Comparison of ENCODE assay signal across 30 mouse cellular contexts in genomic region chr8:72712569-72712968, GRCm38 (mm10). TPM values are rescaled to one million over a fixed set of nuclear protein-coding genes. Genes with fewer than 3 reads are reported as not detected.
A peak's percentile ranks its signal among the peaks of the same experiment; 100 is the strongest.
DNase-seq lines count a peak whose midpoint lies in the region; ATAC-seq and TF ChIP-seq lines count a peak whose summit lies in the region.
"Had no signal": no experiment of that assay in that cellular context is flagged by ENCODE, and none has a peak within 500 bp of the region (broad histone marks: within the 10 kb centered on the region; RNA-seq: fewer than 3 reads in every experiment).

No protein-coding gene starts in this region.

- DNase-seq in lung, postnatal 36 days: peak; percentile 15
- DNase-seq in lung, postnatal 10 days: no peak
- DNase-seq in Patski (ENCODE audit: low read depth, low spot score): no peak
- peak; percentile 14 for DNase-seq in retina, postnatal 1 day
- DNase-seq in spleen, postnatal 14 days (ENCODE audit: low spot score in 2 of 2): no peak
- DNase-seq: adrenal gland, postnatal 25 days; cerebellum, adult 11-12 months; cerebellum, adult 9-11 months; gastrocnemius, postnatal 25 days; heart, adult 2 months; heart, postnatal 4 days; kidney, adult 18-20 months; kidney, postnatal 36 days; lung, postnatal 4 days; right cerebral cortex, postnatal 25 days; thymus, adult 18-20 months; thymus, postnatal 25 days had no signal

- H3K9ac ChIP-seq in kidney, embryonic 16.5 days (replicated peaks; ENCODE audit: low read length): no peak overlapping the region
- H3K9ac ChIP-seq: forebrain, embryonic 13.5 days; heart, embryonic 12.5 days; hindbrain, embryonic 15.5 days; kidney, embryonic 15.5 days; limb, embryonic 13.5 days; lung, embryonic 15.5 days; midbrain, embryonic 15.5 days; neural tube, embryonic 13.5 days had no signal

- H3K9me3 ChIP-seq in kidney, embryonic 16.5 days (ENCODE audit: low read length): no peaks in the 10 kb centered on the region
- H3K9me3 ChIP-seq: forebrain, embryonic 13.5 days; heart, embryonic 12.5 days; hindbrain, embryonic 15.5 days; kidney, embryonic 15.5 days; limb, embryonic 13.5 days; lung, embryonic 15.5 days; midbrain, embryonic 15.5 days; neural tube, embryonic 13.5 days had no signal

- H3K27me3 ChIP-seq in Patski: peaks cover 8% of the 10 kb centered on the region
- no peaks in the 10 kb centered on the region for H3K27me3 ChIP-seq in kidney, embryonic 16.5 days (ENCODE audit: insufficient read depth, low read length)
- H3K27me3 ChIP-seq: forebrain, embryonic 13.5 days; hindbrain, embryonic 15.5 days; kidney, embryonic 15.5 days; limb, embryonic 13.5 days; lung, embryonic 15.5 days; midbrain, embryonic 15.5 days; neural tube, embryonic 13.5 days had no signal

- POLR2A ChIA-PET in Patski (lab: Charles Lee): no interaction called here

- ATAC-seq in Patski: peak; percentile 35
- ATAC-seq in megakaryocyte, adult 5-6 weeks (ENCODE audit: poor library complexity, severe bottlenecking): peak; percentile 76
- ATAC-seq in kidney, embryonic 16.5 days (ENCODE audit: low FRiP score, low TSS enrichment): no peak
- ATAC-seq: forebrain, embryonic 13.5 days; inflammation-experienced regulatory T-cells, adult 6 months; midbrain, embryonic 15.5 days had no signal

- no peak overlapping the region for H3K27ac ChIP-seq in kidney, embryonic 16.5 days (ENCODE audit: low read length)
- H3K27ac ChIP-seq: forebrain, embryonic 13.5 days; heart, adult 2 months; hindbrain, embryonic 15.5 days; kidney, embryonic 15.5 days; limb, embryonic 13.5 days; lung, embryonic 15.5 days; midbrain, embryonic 15.5 days; neural tube, embryonic 13.5 days; stomach, postnatal 0 days had no signal

- CTCF ChIA-PET in Patski (lab: Charles Lee): no interaction called here

- WGBS in kidney, embryonic 16.5 days: 58% methylated on average over 6 of the region's 6 CpGs

- in situ Hi-C loops in Patski (cut with MboI; ENCODE audit: low pct_unique_long_range_greater_than_20kb): no loop called here

- H3K36me3 ChIP-seq in kidney, embryonic 16.5 days (ENCODE audit: insufficient read depth, low read length): no peaks in the 10 kb centered on the region
- H3K36me3 ChIP-seq: heart, embryonic 12.5 days; hindbrain, embryonic 15.5 days; kidney, embryonic 15.5 days; limb, embryonic 13.5 days; lung, embryonic 15.5 days; midbrain, embryonic 15.5 days; neural tube, embryonic 13.5 days had no signal

- H3K4me3 ChIP-seq in kidney, embryonic 16.5 days (ENCODE audit: low read length): no peak overlapping the region
- H3K4me3 ChIP-seq: forebrain, embryonic 13.5 days; heart, adult 2 months; heart, embryonic 12.5 days; hindbrain, embryonic 15.5 days; kidney, embryonic 15.5 days; limb, embryonic 13.5 days; lung, embryonic 15.5 days; midbrain, embryonic 15.5 days; neural tube, embryonic 13.5 days had no signal

- H3K4me1 ChIP-seq in kidney, embryonic 16.5 days (ENCODE audit: insufficient read depth, low read length): no peaks in the 10 kb centered on the region
- H3K4me1 ChIP-seq: forebrain, embryonic 13.5 days; heart, embryonic 12.5 days; hindbrain, embryonic 15.5 days; kidney, embryonic 15.5 days; limb, embryonic 13.5 days; lung, embryonic 15.5 days; midbrain, embryonic 15.5 days; neural tube, embryonic 13.5 days had no signal

- TF ChIP-seq CTCF in Patski (IDR thresholded peaks at IDR 0.05): no peak

- H3K4me2 ChIP-seq in kidney, embryonic 16.5 days (replicated peaks; ENCODE audit: low read depth, low read length): no peak overlapping the region
- H3K4me2 ChIP-seq: forebrain, embryonic 13.5 days; heart, embryonic 12.5 days; hindbrain, embryonic 15.5 days; kidney, embryonic 15.5 days; limb, embryonic 13.5 days; liver, embryonic 11.5 days; lung, embryonic 15.5 days; midbrain, embryonic 15.5 days; neural tube, embryonic 13.5 days had no signal

RNA-seq across cellular contexts. Expression of gene Sin3b, which starts 10.5 kb away (rescaled TPM):
- 194 TPM for polyA plus RNA-seq in Patski (2021)
- 93.7 and 101 TPM in 2 replicates for total RNA-seq in megakaryocyte, adult 5-6 weeks (2015)
- total RNA-seq in megakaryocyte, adult 5-6 weeks (2017): 84.6 and 102 TPM in 2 replicates
- polyA plus RNA-seq in kidney, embryonic 16.5 days (2015; fragmentation: Nextera tagmentation; extraction: Ambion mirVana): 162 and 182 TPM in 2 replicates

RNA-seq across cellular contexts. Expression of gene F2rl3, which starts 49.1 kb away (rescaled TPM):
- polyA plus RNA-seq in Patski (2021): 0.09 TPM
- total RNA-seq in megakaryocyte, adult 5-6 weeks (2015): 0.11 and 0.32 TPM in 2 replicates
- total RNA-seq in megakaryocyte, adult 5-6 weeks (2017): 0.07 and 0.08 TPM in 2 replicates
- 4.6 and 5.2 TPM in 2 replicates for polyA plus RNA-seq in kidney, embryonic 16.5 days (2015; fragmentation: Nextera tagmentation; extraction: Ambion mirVana)

Comparison
In these comparisons a context has a peak if more than half of its experiments do, and no peak if none do; other contexts are left out.
1. DNase-seq: peak in lung, postnatal 36 days (single experiment) and retina, postnatal 1 day (single experiment); none in lung, postnatal 10 days (single experiment), Patski (single experiment) and spleen, postnatal 14 days (0 of 2).